Mouse (Mus musculus): Measurements from ENCODE around the gene Samd3.

Gene Samd3

GRCm38 (mm10) chr10:26229488-26229887 lies at the start of gene Samd3:
Samd3 (plus strand) TSS chr10:26229707.
- in situ Hi-C loops (cut with MboI; ENCODE audit: low pct_unique_long_range_greater_than_20kb in 1 of 2, low sequenced_read_pairs in 2 of 2, unreplicated experiment in 1 of 2): no loop called here

GRCm38 (mm10) chr10:26185289-26185688 lies 44.2 kb upstream of the Samd3 start:
- in situ Hi-C loops (cut with MboI; ENCODE audit: low pct_unique_long_range_greater_than_20kb in 1 of 2, low sequenced_read_pairs in 2 of 2, unreplicated experiment in 1 of 2): no loop called here

GRCm38 (mm10) chr10:26190811-26191210 lies 38.7 kb upstream of the Samd3 start:
- in situ Hi-C loops (cut with MboI; ENCODE audit: low pct_unique_long_range_greater_than_20kb in 1 of 2, low sequenced_read_pairs in 2 of 2, unreplicated experiment in 1 of 2): no loop called here

GRCm38 (mm10) chr10:26194892-26195291 lies 34.6 kb upstream of the Samd3 start:
- in situ Hi-C loops (cut with MboI; ENCODE audit: low pct_unique_long_range_greater_than_20kb in 1 of 2, low sequenced_read_pairs in 2 of 2, unreplicated experiment in 1 of 2): no loop called here

GRCm38 (mm10) chr10:26202708-26203368 lies 26.7 kb upstream of the Samd3 start:
- in situ Hi-C loops (cut with MboI; ENCODE audit: low pct_unique_long_range_greater_than_20kb in 1 of 2, low sequenced_read_pairs in 2 of 2, unreplicated experiment in 1 of 2): no loop called here

- in situ Hi-C loops (cut with MboI; ENCODE audit: low pct_unique_long_range_greater_than_20kb in 1 of 2, low sequenced_read_pairs in 2 of 2, unreplicated experiment in 1 of 2): no loop called here
Measured at GRCm38 (mm10) chr10:26220729-26221128, 8.8 kb upstream of the Samd3 start.

- in situ Hi-C loops (cut with MboI; ENCODE audit: low pct_unique_long_range_greater_than_20kb in 1 of 2, low sequenced_read_pairs in 2 of 2, unreplicated experiment in 1 of 2): no loop called here
Measured at GRCm38 (mm10) chr10:26226241-26226640, 3.3 kb upstream of the Samd3 start.

- in situ Hi-C loops (cut with MboI; ENCODE audit: low pct_unique_long_range_greater_than_20kb in 1 of 2, low sequenced_read_pairs in 2 of 2, unreplicated experiment in 1 of 2): no loop called here
Measured at GRCm38 (mm10) chr10:26226734-26227133, 2.8 kb upstream of the Samd3 start.

- in situ Hi-C loops (cut with MboI; ENCODE audit: low pct_unique_long_range_greater_than_20kb in 1 of 2, low sequenced_read_pairs in 2 of 2, unreplicated experiment in 1 of 2): no loop called here
Measured at GRCm38 (mm10) chr10:26228187-26228586, 1.3 kb upstream of the Samd3 start.

GRCm38 (mm10) chr10:26232071-26232653 lies 2.7 kb downstream of the Samd3 start:
- in situ Hi-C loops (cut with MboI; ENCODE audit: low pct_unique_long_range_greater_than_20kb in 1 of 2, low sequenced_read_pairs in 2 of 2, unreplicated experiment in 1 of 2): no loop called here

- in situ Hi-C loops (cut with MboI; ENCODE audit: low pct_unique_long_range_greater_than_20kb in 1 of 2, low sequenced_read_pairs in 2 of 2, unreplicated experiment in 1 of 2): no loop called here
Measured at GRCm38 (mm10) chr10:26238559-26238958, 9.1 kb downstream of the Samd3 start.

GRCm38 (mm10) chr10:26239090-26239489 lies 9.6 kb downstream of the Samd3 start:
- in situ Hi-C loops (cut with MboI; ENCODE audit: low pct_unique_long_range_greater_than_20kb in 1 of 2, low sequenced_read_pairs in 2 of 2, unreplicated experiment in 1 of 2): no loop called here

GRCm38 (mm10) chr10:26243203-26243602 lies 13.7 kb downstream of the Samd3 start:
- in situ Hi-C loops (cut with MboI; ENCODE audit: low pct_unique_long_range_greater_than_20kb in 1 of 2, low sequenced_read_pairs in 2 of 2, unreplicated experiment in 1 of 2): no loop called here

- in situ Hi-C loops (cut with MboI; ENCODE audit: low pct_unique_long_range_greater_than_20kb in 1 of 2, low sequenced_read_pairs in 2 of 2, unreplicated experiment in 1 of 2): no loop called here
Measured at GRCm38 (mm10) chr10:26244466-26244865, 15.0 kb downstream of the Samd3 start.

- in situ Hi-C loops (cut with MboI; ENCODE audit: low pct_unique_long_range_greater_than_20kb in 1 of 2, low sequenced_read_pairs in 2 of 2, unreplicated experiment in 1 of 2): no loop called here
Measured at GRCm38 (mm10) chr10:26249426-26250165, 20.1 kb downstream of the Samd3 start.

GRCm38 (mm10) chr10:26259908-26260307 lies 30.4 kb downstream of the Samd3 start:
- in situ Hi-C loops (cut with MboI; ENCODE audit: low pct_unique_long_range_greater_than_20kb in 1 of 2, low sequenced_read_pairs in 2 of 2, unreplicated experiment in 1 of 2): no loop called here

- in situ Hi-C loops (cut with MboI; ENCODE audit: low pct_unique_long_range_greater_than_20kb in 1 of 2, low sequenced_read_pairs in 2 of 2, unreplicated experiment in 1 of 2): no loop called here
Measured at GRCm38 (mm10) chr10:26263744-26264459, 34.4 kb downstream of the Samd3 start.

GRCm38 (mm10) chr10:26275414-26275813 lies 45.9 kb downstream of the Samd3 start:
- in situ Hi-C loops (cut with MboI; ENCODE audit: low pct_unique_long_range_greater_than_20kb in 1 of 2, low sequenced_read_pairs in 2 of 2, unreplicated experiment in 1 of 2): no loop called here

- in situ Hi-C loops (cut with MboI; ENCODE audit: low pct_unique_long_range_greater_than_20kb in 1 of 2, low sequenced_read_pairs in 2 of 2, unreplicated experiment in 1 of 2): no loop called here
Measured at GRCm38 (mm10) chr10:26280009-26280408, 50.5 kb downstream of the Samd3 start.

All from mouse embryonic stem cell (cell line).